Mouse (Mus musculus) CH12.LX (cell line): ENCODE data around the gene Snx9.

Experiments
- ELF1 ChIP-seq: IDR thresholded peaks from 2 replicates; pipeline ENCODE4 v1.6.1; 2014; ENCODE audit warnings: low read depth, mild to moderate bottlenecking, inconsistent platforms, low read length, improper control_type of control experiment
- ETS1 ChIP-seq: conservative IDR thresholded peaks from 2 replicates; pipeline ENCODE4 v1.6.1; 2012; ENCODE audit warnings: low read depth, mild to moderate bottlenecking, inconsistent platforms, low read length, improper control_type of control experiment, moderate library complexity
- POLR2A ChIP-seq: IDR thresholded peaks from 2 replicates; pipeline ENCODE4 v1.6.1; 2011; ENCODE audit warnings: low read depth, mild to moderate bottlenecking, improper control_type of control experiment, low read length
- POLR2AphosphoS2 ChIP-seq: IDR thresholded peaks from 2 replicates; pipeline ENCODE4 v1.6.1; 2011; ENCODE audit warnings: low read depth, low read length, improper control_type of control experiment

DNA sequence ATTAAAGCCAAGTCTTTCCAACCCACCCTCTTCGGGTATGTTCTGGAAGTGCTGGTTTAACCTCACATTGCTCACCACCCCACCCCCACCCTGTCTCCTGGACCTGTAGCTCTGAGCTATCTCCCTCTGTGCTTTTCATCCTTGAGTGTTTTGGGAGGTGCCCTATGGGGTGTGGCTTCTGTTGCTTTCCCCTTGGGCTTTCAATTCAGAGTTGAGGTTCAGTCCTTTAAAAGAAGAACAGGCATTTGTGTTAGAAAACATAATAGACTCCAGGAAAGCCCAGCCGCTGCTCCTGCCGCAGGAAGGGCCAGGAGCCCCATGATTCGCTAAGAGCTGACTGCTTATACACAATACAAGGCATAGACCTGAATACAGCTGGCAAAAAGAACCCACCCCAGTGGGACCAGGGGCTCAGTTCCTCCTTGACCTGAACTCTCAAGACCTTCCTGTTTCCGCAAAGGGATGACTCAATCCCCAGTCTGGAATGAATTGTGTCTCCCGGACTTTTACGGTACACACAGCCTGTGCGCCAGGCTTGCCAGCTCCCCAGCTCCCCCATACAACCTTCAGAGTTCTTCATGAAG is 136.9 kb downstream of the Snx9 start:
- no peak for TF ChIP-seq ELF1
- no peak for TF ChIP-seq POLR2A
- no peak for TF ChIP-seq ETS1
- no peak for TF ChIP-seq POLR2AphosphoS2
